Mouse (Mus musculus) megakaryocyte, embryonic 14.5 days (primary cell): Measurements from ENCODE around the gene Gm2a. TPM values are rescaled to one million over a fixed set of nuclear protein-coding genes. Genes with fewer than 3 reads are reported as not detected.

Experiments used
- H3K27me3 ChIP-seq: replicated peaks from 2 replicates; pipeline ENCODE3; 2012; ENCODE audit warnings: inconsistent platforms
- H3K36me3 ChIP-seq: replicated peaks from 2 replicates; pipeline ENCODE3; 2012; ENCODE audit warnings: low read length, inconsistent platforms, mixed read lengths
- H3K4me1 ChIP-seq: 2 replicates; pipeline ENCODE4 v1.6.1; 2012; ENCODE audit warnings: inconsistent platforms
- H3K4me3 ChIP-seq: replicated peaks from 2 replicates; pipeline ENCODE3; 2012; ENCODE audit warnings: moderate library complexity, mild to moderate bottlenecking, inconsistent platforms
- H3K9me3 ChIP-seq: 2 replicates; pipeline ENCODE4 v1.6.1; 2012; ENCODE audit warnings: inconsistent platforms
- FLI1 ChIP-seq: IDR thresholded peaks from 2 replicates; pipeline ENCODE4 v1.6.1; 2012; ENCODE audit warnings: low read length, inconsistent platforms, mixed read lengths
- GATA1 ChIP-seq: IDR thresholded peaks from 3 replicates; pipeline ENCODE4 v1.6.1; 2012; ENCODE audit warnings: mixed read lengths, low read length, inconsistent platforms, borderline replicate concordance
- polyA plus RNA-seq: library from polyadenylated mRNA; stranded (reverse); fragments of >175 nt; gene quantifications from 2 replicates; pipeline ENCODE4 v1.2.3, GENCODE M21; 2012; ENCODE audit warnings: low replicate concordance; ENCODE audit not compliant: insufficient read depth

The Gm2a gene
- polyA plus RNA-seq, 1 experiment, result 7.5 TPM

DNA sequence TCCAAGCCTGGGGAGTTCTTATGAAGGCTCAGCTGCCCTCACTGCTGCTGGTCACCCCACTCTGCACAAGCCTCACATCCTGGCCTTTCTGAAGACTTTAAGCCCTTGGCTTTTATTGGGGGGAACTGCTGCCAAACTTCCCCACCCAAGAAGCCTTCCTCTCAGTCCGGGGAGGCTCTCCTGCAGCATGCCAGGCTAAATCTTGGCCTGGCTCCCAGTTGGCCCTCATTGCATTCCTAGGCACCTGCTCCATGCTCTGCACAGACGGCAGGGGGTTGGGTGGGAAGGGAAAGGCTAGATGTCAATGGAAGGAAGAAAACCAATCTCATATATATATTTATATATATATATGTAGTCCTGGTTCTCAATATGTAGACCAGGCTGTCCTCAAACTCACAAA is 22.3 kb upstream of the Gm2a start:
- TF ChIP-seq GATA1, result no peak
- no peak for TF ChIP-seq FLI1
- H3K36me3 ChIP-seq, result no peaks in the 10 kb centered on the region
- peaks cover 37% of the 10 kb centered on the region for H3K4me1 ChIP-seq
- H3K27me3 ChIP-seq, result peaks cover 12% of the 10 kb centered on the region
- no peak overlapping the region for H3K4me3 ChIP-seq
- H3K9me3 ChIP-seq, result no peaks in the 10 kb centered on the region

DNA sequence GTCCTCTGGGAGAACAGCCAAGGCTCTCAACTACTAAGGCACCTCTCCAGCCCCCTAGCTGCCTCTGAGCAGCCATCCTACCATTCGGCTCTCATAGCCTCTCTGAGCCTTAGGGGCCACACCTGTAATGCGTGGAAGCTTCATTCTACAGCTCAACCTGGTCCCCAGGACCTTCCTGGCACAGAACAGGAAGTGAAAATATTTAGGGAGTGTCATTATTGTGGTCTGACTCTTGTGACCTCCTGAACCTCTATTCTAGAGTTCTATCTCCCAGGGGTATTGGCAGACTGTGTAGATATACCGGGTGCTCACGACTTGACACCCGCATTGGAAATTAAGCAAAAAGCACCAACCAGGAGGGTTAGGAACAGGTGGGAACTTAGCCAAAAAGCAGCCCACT is 21.7 kb upstream of the Gm2a start:
- peaks cover 37% of the 10 kb centered on the region for H3K4me1 ChIP-seq
- peaks cover 2% of the 10 kb centered on the region; the same call in 1 of the 2 replicates for H3K9me3 ChIP-seq
- H3K27me3 ChIP-seq, result peaks cover 17% of the 10 kb centered on the region
- H3K4me3 ChIP-seq, result no peak overlapping the region
- no peaks in the 10 kb centered on the region for H3K36me3 ChIP-seq
- TF ChIP-seq GATA1 (no peak), FLI1 (no peak)

DNA sequence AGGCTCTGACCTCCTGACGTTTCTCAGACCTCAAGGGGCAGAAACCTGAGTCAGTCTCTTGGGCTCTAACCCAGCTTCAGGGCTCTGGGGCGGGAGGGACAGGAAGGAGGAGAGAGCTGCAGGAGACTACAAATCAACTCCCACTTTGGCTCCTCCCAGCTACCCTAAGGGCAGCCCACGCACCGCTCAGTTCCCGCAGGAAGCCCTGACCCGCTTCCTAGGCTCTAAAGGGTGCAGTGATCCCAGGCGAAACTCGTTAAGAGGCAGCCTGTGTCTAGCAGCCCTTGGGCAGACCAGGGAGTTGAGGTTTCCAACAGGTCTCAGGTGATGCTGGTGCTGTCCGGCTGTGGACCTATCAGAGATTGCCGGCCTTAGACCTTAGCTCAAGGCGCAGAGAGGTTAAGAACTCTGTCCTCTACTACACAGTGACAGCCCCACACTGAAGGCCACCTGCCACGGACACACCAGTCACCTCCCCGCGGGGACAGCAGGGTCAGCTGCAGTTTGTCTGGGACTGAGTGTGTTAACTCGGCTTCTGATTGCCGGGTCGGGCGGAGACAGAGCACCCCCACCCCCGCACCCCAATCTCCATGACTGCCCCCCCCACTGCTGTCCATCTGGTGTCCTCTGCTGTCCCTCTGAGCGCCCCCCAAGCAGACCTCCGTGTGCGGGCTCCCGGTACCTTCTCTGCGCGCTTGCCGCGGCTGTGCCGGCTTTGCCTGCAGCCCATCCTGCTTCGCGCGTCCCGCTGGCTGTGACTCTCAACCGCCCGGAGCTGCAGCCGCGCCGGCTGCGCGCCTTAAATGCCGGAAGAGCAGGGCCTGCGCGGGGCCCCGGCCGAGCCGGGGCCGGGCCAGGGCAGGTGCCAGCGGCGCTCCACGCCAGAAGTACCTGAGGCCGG is 20.3 kb upstream of the Gm2a start, which contains the start of gene Ccdc69:
TSS of gene Ccdc69 (minus strand) at position 801 of the 901 bp plus-strand sequence.
- Histone ChIP-seq H3K27me3 (peaks cover 27% of the 10 kb centered on the region), H3K4me1 (peaks cover 33% of the 10 kb centered on the region), H3K36me3 (no peaks in the 10 kb centered on the region), H3K4me3 (peak within 1 kb of the TSS; percentile 92), H3K9me3 (peaks cover 12% of the 10 kb centered on the region)
- TF ChIP-seq GATA1 (no peak), FLI1 (no peak)

DNA sequence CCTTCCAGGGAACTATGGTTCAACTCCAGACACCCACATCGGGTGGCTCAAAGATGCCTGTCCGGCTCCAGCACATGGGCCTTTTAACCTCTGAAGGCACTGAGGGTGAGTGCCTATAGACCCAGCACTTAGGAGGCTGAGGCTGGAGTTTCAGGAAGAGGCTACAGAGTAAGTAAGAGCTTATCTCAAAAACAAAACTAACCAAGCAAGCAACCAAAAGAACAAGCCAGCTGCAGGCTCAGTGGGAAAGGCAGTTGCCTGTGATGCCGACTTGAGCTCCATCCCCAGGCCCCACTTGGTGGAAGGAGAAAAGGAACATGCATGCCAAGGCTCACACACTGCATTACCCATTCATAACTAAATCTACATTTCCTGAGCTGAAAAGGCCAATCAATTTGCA is 19.4 kb upstream of the Gm2a start:
- H3K4me1 ChIP-seq, result peaks cover 25% of the 10 kb centered on the region
- peaks cover 12% of the 10 kb centered on the region for H3K9me3 ChIP-seq
- peaks cover 33% of the 10 kb centered on the region for H3K27me3 ChIP-seq
- H3K4me3 ChIP-seq, result peak overlapping the region; percentile 92
- H3K36me3 ChIP-seq, result no peaks in the 10 kb centered on the region
- no peak for TF ChIP-seq GATA1
- no peak for TF ChIP-seq FLI1

DNA sequence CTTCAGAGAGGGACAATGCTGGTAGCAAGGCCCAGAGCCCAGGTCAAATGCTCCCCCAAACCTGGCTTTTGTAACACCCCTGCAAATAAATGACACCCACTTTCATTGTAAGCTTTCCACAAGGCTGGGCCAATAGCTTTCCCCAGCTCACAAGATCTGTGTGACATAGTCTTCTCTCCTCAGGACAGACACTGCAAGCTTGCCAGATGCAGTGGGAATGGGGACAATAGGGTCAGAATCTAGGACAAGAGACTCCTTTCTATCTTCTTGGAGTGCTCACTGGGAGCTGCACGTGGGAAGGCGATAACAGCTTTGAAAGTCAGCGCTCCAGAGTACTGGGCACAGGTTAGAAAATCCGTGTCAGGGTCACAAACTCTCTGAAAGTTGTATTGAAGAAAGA is 18.7 kb upstream of the Gm2a start:
- Histone ChIP-seq H3K4me1 (peaks cover 25% of the 10 kb centered on the region), H3K36me3 (no peaks in the 10 kb centered on the region), H3K4me3 (no peak overlapping the region), H3K9me3 (peaks cover 12% of the 10 kb centered on the region), H3K27me3 (peaks cover 38% of the 10 kb centered on the region)
- TF ChIP-seq FLI1 (no peak), GATA1 (no peak)

DNA sequence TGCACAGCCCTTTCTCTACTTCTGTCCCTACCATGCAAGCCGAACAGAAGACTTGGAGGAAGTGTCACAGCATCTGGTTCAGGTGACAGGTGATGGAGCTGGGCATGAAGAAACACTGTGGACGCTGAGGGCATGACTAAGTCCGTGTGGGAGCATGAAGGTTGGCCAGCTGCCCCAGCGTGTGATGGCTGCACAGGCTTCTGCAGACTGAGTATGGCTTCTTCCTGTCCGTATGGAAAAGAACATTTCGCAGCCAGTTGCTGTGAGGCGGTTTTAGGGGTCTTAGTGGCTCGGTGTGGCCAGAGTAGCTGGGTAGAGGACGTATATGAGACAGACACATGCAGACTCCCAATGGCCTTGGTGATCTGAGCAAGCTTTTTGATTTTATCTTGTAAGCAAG is 16.7 kb upstream of the Gm2a start:
- peaks cover 12% of the 10 kb centered on the region for H3K9me3 ChIP-seq
- no peak overlapping the region for H3K4me3 ChIP-seq
- peaks cover 46% of the 10 kb centered on the region for H3K27me3 ChIP-seq
- no peak for TF ChIP-seq GATA1
- TF ChIP-seq FLI1, result no peak
- H3K4me1 ChIP-seq, result peaks cover 30% of the 10 kb centered on the region
- no peaks in the 10 kb centered on the region for H3K36me3 ChIP-seq

DNA sequence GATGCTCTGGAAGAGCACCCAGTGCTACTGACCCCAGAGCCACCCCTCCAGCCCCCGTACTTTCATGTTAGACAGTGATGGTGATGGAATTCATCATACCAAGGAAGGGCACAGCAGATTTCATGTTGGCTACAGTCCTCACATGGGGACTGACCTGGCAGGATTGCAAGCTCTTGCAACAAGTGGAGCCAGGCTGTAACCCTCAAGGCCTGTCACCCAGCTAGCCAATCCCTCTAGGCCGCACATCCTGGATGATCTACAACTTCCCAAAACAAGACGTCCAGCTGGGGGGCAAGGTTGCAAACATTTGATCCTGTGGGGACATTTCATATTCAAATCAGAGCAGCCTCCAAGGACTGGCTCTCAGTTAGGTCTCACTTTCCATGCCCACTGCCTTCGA is 13.3 kb upstream of the Gm2a start:
- Histone ChIP-seq H3K4me1 (peaks cover 5% of the 10 kb centered on the region), H3K36me3 (no peaks in the 10 kb centered on the region), H3K27me3 (peaks cover 50% of the 10 kb centered on the region), H3K9me3 (peaks cover 12% of the 10 kb centered on the region), H3K4me3 (no peak overlapping the region)
- TF ChIP-seq GATA1, result no peak
- no peak for TF ChIP-seq FLI1

DNA sequence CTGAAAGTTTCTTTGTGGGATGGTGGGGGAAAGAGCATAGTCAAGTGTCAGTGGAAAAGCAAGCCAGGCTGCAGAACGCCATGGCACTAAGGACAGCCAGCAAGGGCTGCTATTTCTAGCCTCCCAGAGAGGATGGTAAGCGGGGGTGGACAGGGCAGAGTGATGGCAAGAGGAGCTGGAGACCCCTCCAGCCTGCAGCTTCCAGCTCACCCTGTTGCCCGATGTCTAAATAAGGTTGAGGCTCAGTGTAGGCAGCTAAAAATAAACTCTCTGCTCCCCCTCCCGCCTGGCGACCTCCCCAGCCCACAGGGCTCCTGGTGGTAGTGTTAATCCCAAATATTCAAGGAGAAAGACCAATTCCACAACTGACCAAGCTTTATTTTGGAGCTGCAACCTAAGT is 12.5 kb upstream of the Gm2a start:
- peaks cover 5% of the 10 kb centered on the region for H3K4me1 ChIP-seq
- no peaks in the 10 kb centered on the region for H3K36me3 ChIP-seq
- TF ChIP-seq FLI1, result no peak
- TF ChIP-seq GATA1, result no peak
- peaks cover 12% of the 10 kb centered on the region for H3K9me3 ChIP-seq
- no peak overlapping the region for H3K4me3 ChIP-seq
- peaks cover 55% of the 10 kb centered on the region for H3K27me3 ChIP-seq

DNA sequence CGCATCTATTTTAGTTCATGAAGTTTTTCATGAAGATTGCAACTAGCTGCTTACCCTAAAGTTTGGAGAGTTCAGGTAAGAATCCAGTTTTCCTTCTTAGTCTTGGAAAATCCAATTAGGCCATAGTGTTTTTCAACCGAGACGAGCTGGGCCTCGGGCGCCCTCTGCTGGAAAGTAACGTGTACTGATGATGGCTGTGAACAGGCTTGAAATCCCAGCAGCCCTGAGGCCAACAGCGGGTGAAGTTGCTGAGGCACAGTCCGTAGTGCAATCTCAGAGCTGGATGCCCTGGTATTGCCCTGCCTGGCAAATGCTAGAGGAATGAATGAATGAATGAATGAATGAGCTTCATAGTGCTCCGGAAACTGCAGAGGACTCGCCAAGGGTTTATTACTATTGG is 10.9 kb upstream of the Gm2a start:
- Histone ChIP-seq H3K9me3 (peaks cover 4% of the 10 kb centered on the region), H3K36me3 (no peaks in the 10 kb centered on the region)
- TF ChIP-seq GATA1, result no peak
- no peak for TF ChIP-seq FLI1

DNA sequence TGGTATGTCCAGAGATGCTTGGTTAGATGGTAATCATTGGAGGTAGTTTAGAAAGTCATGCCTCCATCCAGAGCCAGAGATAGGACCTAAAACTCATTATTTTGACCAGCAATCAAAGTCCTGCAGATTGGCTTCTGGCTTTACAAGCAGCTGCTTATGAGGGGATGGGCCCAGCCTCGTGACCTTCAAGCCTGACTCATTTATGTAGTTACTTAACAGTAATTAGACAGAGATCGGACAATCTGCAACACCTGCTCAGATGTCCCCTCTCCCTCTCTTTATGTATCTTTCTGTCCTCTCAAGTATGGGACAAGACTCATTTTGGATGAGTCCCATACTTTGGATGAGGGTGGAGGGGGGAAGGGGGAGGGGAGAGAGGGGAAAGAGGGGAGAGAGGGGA is 8.0 kb upstream of the Gm2a start:
- Histone ChIP-seq H3K4me1 (peaks cover 5% of the 10 kb centered on the region), H3K4me3 (no peak overlapping the region), H3K9me3 (no peaks in the 10 kb centered on the region), H3K36me3 (no peaks in the 10 kb centered on the region), H3K27me3 (peaks cover 46% of the 10 kb centered on the region)
- TF ChIP-seq FLI1 (no peak), GATA1 (no peak)

More for the DNA sequence above, 10.9 kb upstream of the Gm2a start:
- peaks cover 52% of the 10 kb centered on the region for H3K27me3 ChIP-seq
- H3K4me3 ChIP-seq, result no peak overlapping the region
- peaks cover 5% of the 10 kb centered on the region for H3K4me1 ChIP-seq
